Mouse (Mus musculus) frontal cortex, postnatal 25 days (tissue): ENCODE measurements at regions not wholly inside any gene's neighbourhood (a gene's known extent, or its start where the extent isn't known, plus 50 kb on each side); places are given as distances from the start of the nearest gene placed in this dataset.
"Not testable (repeated sequence)": the region's sequence is repeated elsewhere in the genome, so short reads cannot be mapped to it uniquely, and the experiment has no call there.

ENCODE experiments used
- DNase-seq, 2 experiments: peaks; one replicate each; pipeline ENCODE4 v3.0.0; 2022; ENCODE audit warnings: low spot score in 2 of 2

GRCm38 (mm10) chr12:79989582-79990110 is 123.2 kb downstream of the Zfp36l1 start:
- no peak for DNase-seq

DNA sequence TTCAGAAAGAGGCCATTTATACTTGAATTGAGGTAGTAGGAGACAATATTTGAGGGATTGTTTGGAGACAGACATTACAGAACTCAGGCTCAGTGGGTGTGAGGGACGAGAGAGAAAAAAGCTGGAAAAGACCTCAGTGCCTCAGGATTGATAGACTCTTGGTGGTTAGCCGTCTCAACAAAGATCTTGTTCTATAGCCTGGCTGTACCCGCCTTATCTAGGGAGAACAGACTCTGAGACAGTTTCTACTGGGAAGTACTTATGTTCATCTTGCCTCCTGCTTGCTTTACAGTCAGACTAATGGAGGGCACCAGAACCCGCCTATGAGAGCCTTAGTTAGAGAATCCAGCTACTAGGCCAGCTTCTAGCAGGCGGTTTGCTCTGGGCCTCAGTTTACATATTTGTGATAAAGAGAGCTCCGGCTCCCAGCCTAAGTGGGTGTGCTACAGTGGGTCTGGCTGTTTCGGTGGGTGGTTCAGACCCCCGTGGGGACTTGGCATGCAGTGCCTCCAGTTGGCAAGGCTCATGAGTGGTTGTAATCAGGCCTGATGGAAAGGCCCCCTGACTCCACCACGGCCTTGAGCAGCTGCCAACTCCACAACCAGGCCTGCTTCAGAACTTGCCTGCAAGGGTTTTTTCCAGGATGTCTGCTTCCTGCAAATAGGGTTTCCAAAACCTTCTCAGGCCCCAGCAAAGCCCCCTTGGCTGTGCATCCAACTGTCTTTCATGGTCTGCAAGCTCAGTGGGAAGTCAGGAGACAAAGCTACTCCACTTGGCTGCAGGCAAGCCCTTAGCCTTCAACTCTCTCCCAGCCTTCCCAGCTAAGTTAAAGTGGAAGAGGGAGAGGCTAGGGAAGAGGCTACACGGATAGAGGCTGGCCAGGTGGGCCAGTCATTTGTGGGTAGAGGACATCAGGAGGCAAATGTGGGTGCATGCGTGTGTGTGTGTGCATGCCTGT is 124.1 kb downstream of the Zfp36l1 start:
- no peak for DNase-seq

DNA sequence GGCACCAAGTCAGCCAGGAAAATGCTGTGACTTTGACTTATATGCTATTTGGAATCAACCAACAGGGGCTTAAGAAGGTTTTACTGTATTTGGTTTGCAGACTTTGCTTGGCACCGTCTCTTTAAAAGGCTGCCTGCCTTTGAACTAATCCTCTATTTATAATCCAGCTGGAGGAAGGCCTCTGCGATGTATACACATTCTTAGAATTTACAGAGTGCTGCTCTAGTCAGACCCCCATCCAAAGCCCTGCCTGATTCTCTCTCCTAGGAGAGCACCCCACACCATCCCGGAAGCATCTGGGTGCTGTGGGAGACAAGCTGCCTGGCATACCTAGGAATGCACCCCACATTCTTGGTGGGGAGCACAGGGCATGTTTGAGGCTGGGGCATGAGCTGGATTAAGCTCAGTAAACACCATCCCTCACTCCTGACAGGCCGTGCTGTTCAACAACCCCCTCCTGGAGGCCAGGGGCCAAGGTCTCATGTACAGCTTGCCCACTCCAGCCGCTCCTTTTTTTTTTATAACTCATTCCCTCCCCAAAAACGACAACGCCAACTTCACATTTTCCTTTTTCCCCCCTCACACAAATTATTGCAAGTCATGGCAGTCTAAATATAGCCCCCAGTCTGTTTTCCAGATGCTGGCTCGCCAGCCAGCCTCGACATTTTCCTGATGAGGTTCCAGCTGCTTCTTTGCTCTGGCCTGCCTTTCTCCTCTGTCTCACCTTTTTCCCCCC is 126.4 kb downstream of the Zfp36l1 start:
- no peak for DNase-seq

GRCm38 (mm10) chr12:79984985-79985747 is 127.6 kb downstream of the Zfp36l1 start:
- no peak for DNase-seq

GRCm38 (mm10) chr12:79984025-79984790 is 128.6 kb downstream of the Zfp36l1 start:
- no peak for DNase-seq

- DNase-seq = no peak
These were observed 129.6 kb downstream of the Zfp36l1 start for GRCm38 (mm10) chr12:79983232-79983631.

DNA sequence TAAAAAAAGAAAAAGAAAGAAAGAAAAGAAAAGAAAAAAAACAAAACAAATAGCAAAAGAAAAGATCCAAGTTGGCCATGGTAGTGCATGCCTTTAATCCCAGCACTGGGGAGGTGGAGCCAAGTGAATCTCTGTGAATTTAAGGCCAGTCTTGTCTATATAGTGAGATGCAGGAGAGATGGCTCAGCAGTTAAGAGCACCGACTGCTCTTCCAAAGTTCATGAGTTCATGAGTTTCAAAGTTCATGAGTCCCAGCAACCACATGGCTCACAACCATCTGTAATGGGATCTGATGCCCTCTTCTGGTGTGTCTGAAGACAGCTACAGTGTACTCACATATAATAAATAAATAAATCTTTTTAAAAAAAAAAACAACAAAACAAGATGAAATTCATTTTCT is 130.3 kb downstream of the Zfp36l1 start:
- not testable (repeated sequence) for DNase-seq

DNA sequence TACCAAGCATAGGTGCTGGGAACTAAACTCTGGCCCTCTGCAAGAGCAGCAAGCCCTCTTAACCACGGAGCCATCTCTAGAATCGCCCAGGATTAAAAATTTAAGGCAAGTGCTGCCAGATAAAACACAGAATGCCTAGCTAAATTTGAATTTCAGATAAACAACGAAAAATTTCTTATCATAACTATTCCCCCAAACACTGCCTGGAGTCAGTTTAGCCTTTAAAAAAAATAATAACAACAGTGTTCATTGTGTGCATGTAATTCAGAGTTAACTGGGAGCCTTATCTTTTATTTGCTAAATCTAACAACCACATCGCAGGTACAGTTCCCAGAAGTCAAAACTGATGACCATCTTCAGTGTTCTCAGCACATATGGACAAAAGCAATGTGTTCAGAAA is 132.1 kb downstream of the Zfp36l1 start:
- DNase-seq = no peak

DNA sequence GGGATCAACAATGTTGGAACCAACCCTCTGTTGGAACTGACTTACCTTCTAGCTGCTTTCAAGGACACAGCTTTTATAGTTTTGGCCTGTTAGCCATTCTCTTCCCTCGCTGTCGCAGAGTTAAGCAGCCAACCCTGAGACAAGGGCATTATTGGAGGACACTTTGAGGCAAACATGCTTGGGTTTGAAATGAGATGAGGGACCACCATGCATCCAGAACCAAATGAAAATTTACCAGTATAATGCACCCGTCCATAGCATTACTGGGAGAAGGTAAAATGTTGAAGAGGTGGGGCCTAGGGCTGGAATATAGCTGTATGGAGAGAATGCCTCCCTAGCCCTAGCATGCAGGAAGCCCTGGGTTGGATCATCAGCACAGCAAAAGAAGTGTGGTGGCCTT is 135.7 kb downstream of the Zfp36l1 start:
- no peak for DNase-seq

- no peak for DNase-seq
These were observed 137.2 kb downstream of the Zfp36l1 start for GRCm38 (mm10) chr12:79975466-79976239.

GRCm38 (mm10) chr12:79975050-79975449 is 137.8 kb downstream of the Zfp36l1 start:
- no peak for DNase-seq

- DNase-seq = no peak
These were observed 138.3 kb downstream of the Zfp36l1 start for GRCm38 (mm10) chr12:79974530-79974929.

DNA sequence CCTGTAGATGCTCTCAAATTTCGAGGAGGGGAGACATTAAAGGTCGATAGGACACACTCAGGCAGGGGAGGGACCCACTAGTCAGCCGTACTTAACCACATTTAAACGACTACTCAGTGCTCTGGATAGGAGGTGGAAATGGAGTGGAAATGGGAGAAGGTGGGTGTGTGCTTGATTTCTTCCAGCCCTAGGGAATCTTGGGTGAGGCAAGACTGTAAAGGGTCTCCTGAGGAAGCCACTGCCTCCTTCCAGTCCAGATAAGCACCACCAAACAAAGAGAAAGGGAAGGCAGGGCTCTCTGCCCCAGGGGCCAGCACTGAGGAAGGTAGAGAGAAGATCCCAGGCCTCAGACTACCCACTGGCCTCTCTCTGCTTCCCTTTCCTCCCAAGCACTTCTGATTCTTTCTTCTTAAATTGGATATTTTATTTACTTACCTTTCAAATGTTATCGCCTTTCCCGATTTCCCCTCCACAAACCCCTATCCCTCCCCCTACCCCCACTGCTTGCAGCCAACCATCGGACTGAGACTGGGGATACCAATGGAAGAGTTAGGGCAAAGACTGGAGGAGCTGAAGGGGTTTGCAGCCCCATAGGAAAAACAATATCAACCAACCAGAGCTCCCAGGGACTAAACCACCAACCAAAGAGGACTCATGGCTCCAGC is 139.1 kb downstream of the Zfp36l1 start:
- DNase-seq = no peak

DNA sequence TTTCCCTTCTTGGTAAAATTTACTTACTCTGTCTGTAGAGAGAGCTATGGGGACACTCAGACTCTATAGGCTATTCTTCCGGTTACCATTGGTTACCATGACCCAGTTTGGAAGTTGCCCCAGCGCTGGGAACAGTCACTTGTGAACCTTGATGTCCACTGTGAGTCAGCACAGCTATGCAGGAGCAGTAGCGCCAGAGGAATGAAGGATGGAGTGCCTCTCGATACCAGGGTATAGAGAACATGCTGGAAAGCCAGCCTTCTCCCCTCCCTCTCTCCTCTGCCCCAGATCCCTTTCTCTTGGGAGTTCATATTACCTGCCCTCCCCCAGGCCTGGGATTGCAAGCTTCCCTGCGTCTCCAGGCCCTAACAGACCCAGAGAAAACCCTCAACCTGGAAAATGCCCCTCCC is 141.8 kb downstream of the Zfp36l1 start:
- no peak for DNase-seq

DNA sequence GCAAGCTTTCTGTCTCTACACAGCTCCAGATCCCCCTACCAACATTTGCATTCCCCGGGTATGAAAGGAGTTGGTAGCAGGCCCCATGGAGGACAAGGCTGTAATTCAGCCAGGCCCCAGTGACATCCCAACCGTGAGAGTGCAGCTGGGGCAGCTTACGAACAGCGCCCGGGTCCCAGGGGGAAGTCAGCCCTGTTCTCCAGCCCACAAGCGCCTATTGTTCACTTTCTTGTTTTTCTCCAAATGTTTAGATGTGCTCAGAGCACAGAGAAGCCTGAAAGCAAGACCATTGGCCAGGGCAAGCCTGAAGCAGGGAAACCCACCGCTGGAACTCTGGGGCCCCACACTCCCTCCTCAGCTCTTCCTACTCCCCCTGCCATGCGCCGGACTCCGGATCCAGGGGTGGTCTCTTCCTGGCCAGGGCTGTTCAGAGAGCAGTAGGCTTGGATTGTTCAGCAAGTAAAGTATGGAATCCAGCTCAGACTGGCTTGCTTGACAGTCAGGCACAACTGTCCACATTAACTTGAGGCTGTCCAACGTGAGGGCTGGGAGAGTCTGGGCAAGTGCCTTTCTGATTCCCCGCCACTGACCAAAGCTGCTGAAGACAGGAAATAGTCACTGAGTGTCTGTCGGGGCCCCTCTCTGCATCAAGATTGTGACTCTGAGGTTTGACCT is 142.4 kb downstream of the Zfp36l1 start:
- no peak for DNase-seq

GRCm38 (mm10) chr12:79969346-79970226 is 143.2 kb downstream of the Zfp36l1 start:
- DNase-seq = no peak

- no peak for DNase-seq
These were observed 144.1 kb downstream of the Zfp36l1 start for GRCm38 (mm10) chr12:79968676-79969075.
